Mouse (Mus musculus) midbrain, embryonic 14.5 days (tissue): ENCODE data around the gene Camk2g. TPM values are rescaled to one million over a fixed set of nuclear protein-coding genes. Genes with fewer than 3 reads are reported as not detected.

ENCODE experiments used
- ATAC-seq: fragments of 200-750 bp; cut with Nextera tagmentation; 2 replicates; pipeline ENCODE4 v1.8.0; 2017; ENCODE audit warnings: moderate number of reproducible peaks, moderate library complexity; ENCODE audit not compliant: low FRiP score, low TSS enrichment
- DNase-seq: peaks from one replicate; pipeline ENCODE4 v3.0.0-alpha.2; 2015
- H3K27ac ChIP-seq: fragments of 300-500 bp; sonication (generic); replicated peaks from 2 replicates; pipeline ENCODE4 v1.5.1; 2014; ENCODE audit warnings: mild to moderate bottlenecking, low read depth, low read length, moderate library complexity
- H3K27me3 ChIP-seq: fragments of 300-500 bp; sonication (generic); 2 replicates; pipeline ENCODE4 v1.6.1; 2014; ENCODE audit warnings: low read length, control low read depth, mixed read lengths; ENCODE audit not compliant: control insufficient read depth, insufficient read depth
- H3K36me3 ChIP-seq: fragments of 300-500 bp; sonication (generic); 2 replicates; pipeline ENCODE4 v1.6.1; 2014; ENCODE audit warnings: low read length, control low read depth; ENCODE audit not compliant: control insufficient read depth, insufficient read depth
- H3K4me1 ChIP-seq: fragments of 300-500 bp; sonication (generic); 2 replicates; pipeline ENCODE4 v1.6.1; 2014; ENCODE audit warnings: mild to moderate bottlenecking, antibody characterized with exemption, low read length, control low read depth; ENCODE audit not compliant: control insufficient read depth, insufficient read depth
- H3K4me2 ChIP-seq: fragments of 300-500 bp; sonication (generic); 2 replicates; pipeline ENCODE4 v1.6.1; 2014; ENCODE audit warnings: mild to moderate bottlenecking, low read length, moderate library complexity
- H3K4me3 ChIP-seq: fragments of 300-500 bp; sonication (generic); replicated peaks from 2 replicates; pipeline ENCODE4 v1.5.1; 2014; ENCODE audit warnings: low read depth, low read length
- H3K9ac ChIP-seq: fragments of 300-500 bp; sonication (generic); replicated peaks from 2 replicates; pipeline ENCODE4 v1.6.1; 2014; ENCODE audit warnings: mild to moderate bottlenecking, low read length, moderate library complexity
- H3K9me3 ChIP-seq: fragments of 300-500 bp; sonication (generic); 2 replicates; pipeline ENCODE4 v1.6.1; 2016; ENCODE audit warnings: low read length, control low read depth, mixed read lengths; ENCODE audit not compliant: control insufficient read depth
- WGBS: fragments of 180-500 bp; shearing (Covaris S2); extraction: QIAGEN DNeasy Blood & Tissue Kit; methylation state at CpG from one replicate; pipeline ENCODE4 v1.1.7; 2014; 5-methylcytosine and 5-hydroxymethylcytosine counted together
- polyA plus RNA-seq: library from polyadenylated mRNA; unstranded; fragments of >200 nt; fragmentation: Nextera tagmentation; extraction: Ambion mirVana; gene quantifications from 2 replicates; pipeline ENCODE4 v1.2.1, GENCODE M21; 2014

Camk2g gene
- 122 and 129 TPM in 2 replicates for polyA plus RNA-seq

- peak within 1 kb of the TSS; percentile 79 for H3K9ac ChIP-seq
- peak; percentile 88 for ATAC-seq
- peaks cover 31% of the 10 kb centered on the region for H3K4me1 ChIP-seq
- H3K27me3 ChIP-seq = no peaks in the 10 kb centered on the region
- DNase-seq = peak; percentile 88
- no peaks in the 10 kb centered on the region for H3K9me3 ChIP-seq
- peak within 1 kb of the TSS; percentile 82 for H3K4me2 ChIP-seq
- peak within 1 kb of the TSS; percentile 87 for H3K4me3 ChIP-seq
- WGBS = 1% methylated on average over 58 of the region's 76 CpGs
- H3K27ac ChIP-seq = peak within 1 kb of the TSS; percentile 85
- peaks cover 29% of the 10 kb centered on the region for H3K36me3 ChIP-seq
These were observed at the start of gene Camk2g for GRCm38 (mm10) chr14:20793758-20794531. Camk2g (minus strand) TSS chr14:20794088.

DNA sequence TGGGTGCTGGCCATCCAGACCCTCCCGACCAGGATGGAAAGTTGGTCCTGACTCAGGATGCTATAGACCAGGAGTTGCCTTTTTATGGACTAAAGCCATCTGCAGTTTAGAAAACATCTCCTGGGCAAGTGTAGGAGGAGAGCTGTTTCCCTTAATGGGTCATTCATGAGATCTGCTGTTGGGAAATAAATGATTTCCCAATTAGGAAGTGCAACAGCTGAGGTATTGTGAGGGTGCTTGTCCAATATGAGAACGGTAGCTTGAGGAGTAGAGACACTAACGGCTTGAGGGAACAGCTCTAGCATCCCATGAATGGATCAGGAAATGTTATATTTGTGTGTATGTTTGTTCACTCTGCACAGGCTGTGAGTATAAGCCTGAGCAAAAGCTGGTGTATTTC is 48.7 kb upstream of the Camk2g start:
- Histone ChIP-seq H3K27me3 (no peaks in the 10 kb centered on the region; the same call in 1 of the 2 replicates), H3K4me2 (no peak overlapping the region), H3K9ac (no peak overlapping the region), H3K4me1 (no peaks in the 10 kb centered on the region), H3K9me3 (no peaks in the 10 kb centered on the region), H3K4me3 (no peak overlapping the region), H3K27ac (no peak overlapping the region), H3K36me3 (no peaks in the 10 kb centered on the region)
- WGBS = 75% methylated on average over 3 of the region's 3 CpGs
- ATAC-seq (no peak), DNase-seq (no peak)

GRCm38 (mm10) chr14:20841526-20841925 is 47.6 kb upstream of the Camk2g start:
- DNase-seq = no peak
- no peak overlapping the region for H3K4me2 ChIP-seq
- ATAC-seq = no peak
- H3K9me3 ChIP-seq = no peaks in the 10 kb centered on the region
- H3K36me3 ChIP-seq = no peaks in the 10 kb centered on the region
- no peaks in the 10 kb centered on the region for H3K4me1 ChIP-seq
- H3K27ac ChIP-seq = no peak overlapping the region
- H3K9ac ChIP-seq = no peak overlapping the region
- 87% methylated on average over 2 of the region's 2 CpGs for WGBS
- H3K4me3 ChIP-seq = no peak overlapping the region
- H3K27me3 ChIP-seq = no peaks in the 10 kb centered on the region; the same call in 1 of the 2 replicates

GRCm38 (mm10) chr14:20837681-20838080 is 43.8 kb upstream of the Camk2g start:
- H3K9me3 ChIP-seq = no peaks in the 10 kb centered on the region
- H3K9ac ChIP-seq = no peak overlapping the region
- H3K27me3 ChIP-seq = no peaks in the 10 kb centered on the region; the same call in 1 of the 2 replicates
- no peak for ATAC-seq
- no peak overlapping the region for H3K27ac ChIP-seq
- H3K4me3 ChIP-seq = no peak overlapping the region
- 71% methylated on average over 7 of the region's 7 CpGs for WGBS
- H3K36me3 ChIP-seq = no peaks in the 10 kb centered on the region
- no peak for DNase-seq
- 0 out of 2 replicates have a peak, but pooled peaks cover 3% of the 10 kb centered on the region for H3K4me1 ChIP-seq
- no peak overlapping the region for H3K4me2 ChIP-seq

- 10% methylated on average over 10 of the region's 10 CpGs for WGBS
- Histone ChIP-seq H3K9me3 (no peaks in the 10 kb centered on the region), H3K4me3 (peak overlapping the region; percentile 42), H3K9ac (peak overlapping the region; percentile 60), H3K4me1 (0 out of 2 replicates have a peak, but pooled peaks cover 3% of the 10 kb centered on the region), H3K36me3 (no peaks in the 10 kb centered on the region), H3K27me3 (no peaks in the 10 kb centered on the region; the same call in 1 of the 2 replicates), H3K27ac (no peak overlapping the region), H3K4me2 (peak overlapping the region; percentile 95)
- no peak for DNase-seq
- ATAC-seq = no peak; the same call in 1 of the 2 replicates
These were observed 43.1 kb upstream of the Camk2g start for GRCm38 (mm10) chr14:20836905-20837376.

GRCm38 (mm10) chr14:20836171-20836904 is 42.5 kb upstream of the Camk2g start, which contains the start of gene Plau:
Plau (plus strand) TSS chr14:20836660.
- peak within 1 kb of the TSS; percentile 60 for H3K9ac ChIP-seq
- H3K4me2 ChIP-seq = peak within 1 kb of the TSS; percentile 95
- ATAC-seq (peak; percentile 71), DNase-seq (peak; percentile 78)
- WGBS = under 1% methylated on average over 33 of the region's 33 CpGs
- H3K36me3 ChIP-seq = no peaks in the 10 kb centered on the region
- peak within 1 kb of the TSS; percentile 42 for H3K4me3 ChIP-seq
- H3K4me1 ChIP-seq = 0 out of 2 replicates have a peak, but pooled peaks cover 3% of the 10 kb centered on the region
- H3K27ac ChIP-seq = no peak within 1 kb of the TSS
- no peaks in the 10 kb centered on the region for H3K9me3 ChIP-seq
- no peaks in the 10 kb centered on the region; the same call in 1 of the 2 replicates for H3K27me3 ChIP-seq

GRCm38 (mm10) chr14:20834136-20834535 is 40.2 kb upstream of the Camk2g start:
- no peaks in the 10 kb centered on the region for H3K36me3 ChIP-seq
- DNase-seq (no peak), ATAC-seq (no peak)
- WGBS = 68% methylated on average over 7 of the region's 7 CpGs
- 0 out of 2 replicates have a peak, but pooled peaks cover 3% of the 10 kb centered on the region for H3K4me1 ChIP-seq
- no peaks in the 10 kb centered on the region; the same call in 1 of the 2 replicates for H3K27me3 ChIP-seq
- no peak overlapping the region for H3K4me2 ChIP-seq
- H3K27ac ChIP-seq = no peak overlapping the region
- H3K9me3 ChIP-seq = no peaks in the 10 kb centered on the region
- H3K9ac ChIP-seq = no peak overlapping the region
- no peak overlapping the region for H3K4me3 ChIP-seq

DNA sequence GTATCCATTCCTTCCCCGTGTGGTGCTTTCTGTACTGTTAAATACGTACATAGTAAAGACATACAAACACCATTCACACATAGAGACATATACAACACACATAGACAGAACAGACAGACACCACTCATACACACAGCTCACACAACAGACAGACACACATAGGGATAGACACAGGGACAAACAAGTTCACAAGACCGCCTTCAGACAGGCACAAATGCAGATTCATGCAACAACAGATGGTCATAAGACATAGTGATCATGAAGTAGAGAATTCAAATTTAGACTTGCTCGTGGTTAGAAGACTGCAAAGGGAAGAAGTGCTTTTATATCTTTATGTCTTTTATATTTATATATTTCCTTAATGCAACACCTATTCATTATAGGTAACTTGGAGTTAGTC is 39.6 kb upstream of the Camk2g start:
- 93% methylated on average over 4 of the region's 4 CpGs for WGBS

More for the DNA sequence above, 39.6 kb upstream of the Camk2g start:
- Histone ChIP-seq H3K4me2 (no peak overlapping the region), H3K9me3 (no peaks in the 10 kb centered on the region), H3K27ac (no peak overlapping the region), H3K9ac (no peak overlapping the region), H3K27me3 (no peaks in the 10 kb centered on the region; the same call in 1 of the 2 replicates), H3K36me3 (no peaks in the 10 kb centered on the region), H3K4me3 (no peak overlapping the region), H3K4me1 (0 out of 2 replicates have a peak, but pooled peaks cover 3% of the 10 kb centered on the region)
- no peak for ATAC-seq
- DNase-seq = no peak
